In genomic region chr7:35143864-35144618, GRCm38 (mm10) we compare ENCODE assay signal across 14 mouse cellular contexts. TPM values are rescaled to one million over a fixed set of nuclear protein-coding genes. Genes with fewer than 3 reads are reported as not detected.
DNase-seq lines count a peak whose midpoint lies in the region; ATAC-seq lines count a peak whose summit lies in the region.
"Had no signal": no experiment of that assay in that cellular context is flagged by ENCODE, and none has a peak within 500 bp of the region (broad histone marks: within the 10 kb centered on the region; RNA-seq: fewer than 3 reads in every experiment).

No protein-coding gene starts in this region.

- DNase-seq in adrenal gland, postnatal 36 days, result peak; percentile 41 to 43
- no peak for DNase-seq in adrenal gland, adult 8-10 months
- peak; percentile 61 to 80 for DNase-seq in kidney, postnatal 4 days
- DNase-seq in lung, postnatal 36 days, result peak; percentile 74
- DNase-seq in thymus, adult 18-20 months, result no peak
- no peak for DNase-seq in cerebellum, postnatal 4 days (ENCODE audit: low spot score in 2 of 2)
- DNase-seq: cerebellum, postnatal 25 days; heart, adult 11 months; thymus, postnatal 14 days had no signal

- no peak overlapping the region for H3K27ac ChIP-seq in intestine, embryonic 15.5 days
- H3K27ac ChIP-seq: forebrain, embryonic 13.5 days; limb, embryonic 12.5 days; midbrain, embryonic 12.5 days had no signal

- H3K4me1 ChIP-seq in intestine, embryonic 15.5 days (replicated peaks), result peaks cover 8% of the 10 kb centered on the region; the same call in 1 of the 2 replicates
- H3K4me1 ChIP-seq: forebrain, embryonic 13.5 days had no signal

- no peak overlapping the region for H3K4me3 ChIP-seq in intestine, embryonic 15.5 days (replicated peaks)
- H3K4me3 ChIP-seq: forebrain, embryonic 13.5 days; limb, embryonic 12.5 days; midbrain, embryonic 12.5 days had no signal

- no peaks in the 10 kb centered on the region for H3K27me3 ChIP-seq in intestine, embryonic 15.5 days (replicated peaks)
- H3K27me3 ChIP-seq: forebrain, embryonic 13.5 days; limb, embryonic 12.5 days; midbrain, embryonic 12.5 days had no signal

- peak; percentile 52; the same call in 1 of the 2 replicates for ATAC-seq in intestine, embryonic 15.5 days
- no peak for ATAC-seq in CD4-positive, CD25-positive, alpha-beta regulatory T cell, adult 4 months
- ATAC-seq: forebrain, embryonic 13.5 days had no signal

- H3K36me3 ChIP-seq in intestine, embryonic 15.5 days, result no peaks in the 10 kb centered on the region
- H3K36me3 ChIP-seq: limb, embryonic 12.5 days; midbrain, embryonic 12.5 days had no signal

- H3K4me2 ChIP-seq in intestine, embryonic 15.5 days (replicated peaks), result no peak overlapping the region
- H3K4me2 ChIP-seq: forebrain, embryonic 13.5 days; limb, embryonic 12.5 days; midbrain, embryonic 12.5 days had no signal

- no peaks in the 10 kb centered on the region for H3K9me3 ChIP-seq in intestine, embryonic 15.5 days
- H3K9me3 ChIP-seq: forebrain, embryonic 13.5 days; limb, embryonic 12.5 days; midbrain, embryonic 12.5 days had no signal

- no peak overlapping the region for H3K9ac ChIP-seq in intestine, embryonic 15.5 days
- H3K9ac ChIP-seq: forebrain, embryonic 13.5 days; limb, embryonic 12.5 days; midbrain, embryonic 12.5 days had no signal

- 47% methylated on average over 6 of the region's 6 CpGs for WGBS in intestine, embryonic 15.5 days

RNA-seq across cellular contexts. Expression of gene Cebpa, which starts 24.9 kb away (rescaled TPM):
- 100 to 1,000 TPM; 124 to 150 TPM for total RNA-seq in adrenal gland, postnatal 36 days (2021)
- total RNA-seq in adrenal gland, adult 8-10 months (2022), result 100 to 1,000 TPM in 2 of 4 experiments, 10 to 100 TPM in 2; 45.2 to 106 (median 92.9) TPM
- polyA plus RNA-seq in intestine, embryonic 15.5 days (2015; fragmentation: Nextera tagmentation; extraction: Ambion mirVana), result 13.9 and 14.1 TPM in 2 replicates
- polyA plus RNA-seq in CD4-positive, CD25-positive, alpha-beta regulatory T cell, adult 4 months (2017; shearing (Covaris generic)), result 1 to 10 TPM in 1 of 2 experiments, under 1 TPM in 1; 0.47 to 1.1 TPM

RNA-seq across cellular contexts. Expression of gene Slc7a10, which starts 42.1 kb away (rescaled TPM):
- total RNA-seq in adrenal gland, postnatal 36 days (2021), result 1 to 10 TPM; 6.2 to 7.7 TPM
- total RNA-seq in adrenal gland, adult 8-10 months (2022), result 10 to 100 TPM; 12.2 to 29.7 (median 14.9) TPM
- 1.6 and 1.7 TPM in 2 replicates for polyA plus RNA-seq in intestine, embryonic 15.5 days (2015; fragmentation: Nextera tagmentation; extraction: Ambion mirVana)
- 1 to 10 TPM; 6.7 to 7.4 TPM for polyA plus RNA-seq in CD4-positive, CD25-positive, alpha-beta regulatory T cell, adult 4 months (2017; shearing (Covaris generic))

Comparison
In these comparisons a context has a peak if more than half of its experiments do, and no peak if none do; other contexts are left out.
1. DNase-seq: peak in adrenal gland, postnatal 36 days (2 of 2), kidney, postnatal 4 days (2 of 2) and lung, postnatal 36 days (single experiment); none in adrenal gland, adult 8-10 months (single experiment), thymus, adult 18-20 months (0 of 2) and cerebellum, postnatal 4 days (0 of 2).